Mouse (Mus musculus): Measurements from ENCODE around the gene Nckap5.

The Nckap5 gene

DNA sequence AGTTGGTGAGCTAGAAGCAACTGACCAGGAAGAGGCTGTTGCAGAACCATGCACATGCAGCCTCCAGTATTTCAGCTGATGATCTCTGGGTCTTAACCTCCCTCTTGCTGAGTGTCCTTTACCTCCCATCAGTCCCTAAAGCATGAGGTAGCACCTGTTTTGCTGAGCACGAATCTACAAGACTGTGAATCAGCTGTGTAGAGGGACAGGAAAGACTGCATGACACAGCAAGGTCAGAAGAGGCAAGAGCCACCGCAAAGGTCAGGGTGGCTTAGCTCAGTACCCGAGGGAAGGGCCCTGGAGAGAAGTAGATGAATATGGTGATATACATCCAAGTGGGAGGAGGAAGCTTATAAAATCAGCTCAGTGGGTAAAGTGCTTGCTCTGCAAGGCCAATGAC is 66.4 kb downstream of the Nckap5 start:
- no peak for DNase-seq

- no peak for DNase-seq
Measured at GRCm38 (mm10) chr1:126763192-126763591, 67.4 kb downstream of the Nckap5 start.

DNA sequence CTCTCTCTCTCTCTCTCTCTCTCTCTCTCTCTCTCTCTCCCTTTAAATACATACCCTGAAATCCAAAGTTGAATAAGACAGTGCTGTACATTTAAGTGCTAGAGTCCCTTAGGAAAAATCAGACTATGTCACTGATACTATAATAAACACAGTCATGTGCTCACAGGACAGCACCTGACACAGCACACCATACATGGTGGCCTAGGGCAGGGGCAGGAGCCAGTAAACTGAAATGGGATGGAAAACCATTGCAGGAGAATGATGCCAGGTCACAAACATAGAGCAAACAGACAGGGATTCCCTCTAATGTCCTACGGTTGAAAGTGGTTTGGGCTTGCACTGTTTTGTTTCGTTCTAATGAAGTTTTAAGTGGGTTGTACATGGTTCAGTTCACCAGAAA is 70.2 kb downstream of the Nckap5 start:
- no peak for DNase-seq

DNA sequence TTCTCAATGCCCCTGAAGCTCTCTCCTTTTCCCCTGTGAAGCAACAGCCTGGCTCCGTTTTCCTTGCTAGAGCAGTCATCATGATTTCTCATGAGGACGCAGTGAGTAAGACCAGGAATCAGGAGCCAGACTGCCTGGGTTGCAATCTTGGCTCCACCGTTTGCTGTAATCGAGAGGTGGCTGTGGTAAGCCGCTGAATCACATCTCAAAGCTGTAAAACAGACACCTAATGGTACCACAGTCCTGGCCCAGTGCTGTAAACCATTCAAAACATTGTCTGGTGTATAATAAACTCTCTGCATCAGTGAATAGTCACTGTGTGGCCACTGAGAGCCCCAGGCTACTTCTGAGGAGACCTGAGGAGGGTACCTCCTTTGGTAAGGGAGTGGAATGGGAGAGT is 74.9 kb downstream of the Nckap5 start:
- no peak for DNase-seq

DNA sequence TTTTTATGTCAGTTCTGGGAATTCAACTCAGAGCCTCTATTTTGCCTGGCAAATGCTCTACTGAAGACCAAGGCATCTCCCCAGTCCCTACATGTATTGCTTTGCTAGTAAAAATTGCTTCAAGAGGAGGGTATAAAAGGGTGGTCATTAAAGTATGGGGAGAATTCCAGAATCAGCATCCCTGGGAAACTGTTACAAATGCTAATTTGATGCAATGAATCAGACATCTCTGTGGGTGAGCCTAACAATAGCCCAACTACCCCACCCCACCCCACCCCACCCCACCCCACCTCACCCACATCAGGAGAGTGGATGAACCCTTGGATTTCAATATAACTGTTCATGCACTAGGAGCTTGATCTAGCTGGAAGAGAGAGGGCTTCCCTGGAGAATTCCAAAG is 77.0 kb downstream of the Nckap5 start:
- no peak for DNase-seq

DNA sequence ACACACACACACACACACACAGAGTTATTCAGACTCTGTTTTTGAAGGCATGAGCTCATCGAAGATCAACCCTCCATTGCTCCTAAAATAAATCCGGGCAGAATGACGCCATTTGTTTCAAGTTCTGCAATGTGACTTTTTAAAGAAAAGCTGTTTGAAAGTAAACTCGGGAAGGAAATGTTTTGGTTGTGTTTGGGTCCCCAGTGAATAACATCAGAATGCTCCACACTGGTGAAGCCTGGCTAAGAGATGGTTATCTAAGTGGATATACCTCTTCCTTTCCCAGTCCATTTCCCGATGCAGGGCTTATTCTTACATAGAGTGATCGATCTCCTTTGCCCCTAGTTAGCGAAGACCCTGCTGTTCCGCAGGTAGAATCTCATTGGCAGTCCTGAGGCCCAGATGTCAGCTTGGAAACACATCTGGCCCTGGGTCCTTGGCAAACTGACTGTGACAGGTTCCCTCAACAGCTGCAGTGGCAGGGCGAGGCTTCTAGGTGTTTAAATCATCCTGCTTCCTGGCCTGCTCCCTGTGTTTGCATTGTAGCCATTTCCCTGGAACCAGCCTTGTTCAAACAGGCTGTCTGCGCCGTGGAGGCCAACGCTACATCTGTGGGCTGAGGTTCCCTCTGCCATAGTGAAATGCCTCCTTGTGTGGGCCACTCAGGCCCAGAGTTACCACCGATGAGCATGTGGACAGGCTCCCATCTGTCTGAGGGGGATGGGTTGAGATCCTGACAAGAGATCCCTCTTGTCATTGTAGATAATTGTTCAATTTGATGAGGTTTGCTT is 78.2 kb downstream of the Nckap5 start:
- DNase-seq, result no peak

- no peak for DNase-seq
Measured at GRCm38 (mm10) chr1:126751137-126751536, 79.5 kb downstream of the Nckap5 start.

DNA sequence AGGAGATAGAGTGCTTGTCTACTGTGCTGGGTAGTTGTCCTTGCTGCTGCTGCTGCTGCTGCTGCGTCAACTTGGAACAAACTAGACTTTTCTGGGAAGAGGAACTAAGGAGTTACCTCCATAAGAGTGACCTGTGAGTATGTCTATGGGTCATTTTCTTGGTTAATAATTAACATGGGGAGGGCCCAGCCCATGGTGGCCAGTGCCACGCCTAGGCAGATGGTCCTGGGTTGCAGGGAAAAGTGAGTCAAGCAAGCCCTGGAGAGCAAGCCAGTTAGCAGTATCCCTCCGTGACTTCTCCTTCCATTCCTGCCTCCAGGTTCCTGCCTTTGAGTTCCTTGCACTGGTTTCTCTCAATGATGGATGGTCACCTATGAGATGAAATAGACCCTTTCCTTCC is 80.4 kb downstream of the Nckap5 start:
- DNase-seq, result no peak

DNA sequence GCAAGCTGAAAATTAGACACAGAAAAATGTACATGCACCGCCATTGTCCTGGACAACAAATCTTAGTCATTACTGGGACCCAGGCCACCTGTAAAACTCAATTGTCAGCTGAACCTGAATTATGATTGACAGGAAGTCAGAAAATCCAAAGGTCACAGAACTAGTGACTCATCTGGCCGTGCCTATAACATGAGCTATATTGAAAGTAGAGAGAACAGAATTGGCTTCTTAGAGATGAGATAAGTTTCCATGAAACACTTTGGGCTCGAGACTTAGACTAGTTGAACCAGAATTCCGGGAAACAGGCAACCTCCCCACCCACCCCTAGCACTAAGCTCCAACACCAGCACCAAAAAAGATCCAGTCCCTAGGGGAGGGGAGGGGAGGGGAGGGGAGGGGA is 82.7 kb downstream of the Nckap5 start:
- DNase-seq, result no peak

- DNase-seq, result no peak
Measured at GRCm38 (mm10) chr1:126745482-126746136, 85.0 kb downstream of the Nckap5 start.

- no peak for DNase-seq
Measured at GRCm38 (mm10) chr1:126744631-126745305, 85.8 kb downstream of the Nckap5 start.

GRCm38 (mm10) chr1:126738291-126738640 is 92.3 kb downstream of the Nckap5 start:
- no peak for DNase-seq

- DNase-seq, result peak; percentile 20
Measured at GRCm38 (mm10) chr1:126737554-126738290, 92.9 kb downstream of the Nckap5 start.

- no peak for DNase-seq
Measured at GRCm38 (mm10) chr1:126731691-126732090, 98.9 kb downstream of the Nckap5 start.

DNA sequence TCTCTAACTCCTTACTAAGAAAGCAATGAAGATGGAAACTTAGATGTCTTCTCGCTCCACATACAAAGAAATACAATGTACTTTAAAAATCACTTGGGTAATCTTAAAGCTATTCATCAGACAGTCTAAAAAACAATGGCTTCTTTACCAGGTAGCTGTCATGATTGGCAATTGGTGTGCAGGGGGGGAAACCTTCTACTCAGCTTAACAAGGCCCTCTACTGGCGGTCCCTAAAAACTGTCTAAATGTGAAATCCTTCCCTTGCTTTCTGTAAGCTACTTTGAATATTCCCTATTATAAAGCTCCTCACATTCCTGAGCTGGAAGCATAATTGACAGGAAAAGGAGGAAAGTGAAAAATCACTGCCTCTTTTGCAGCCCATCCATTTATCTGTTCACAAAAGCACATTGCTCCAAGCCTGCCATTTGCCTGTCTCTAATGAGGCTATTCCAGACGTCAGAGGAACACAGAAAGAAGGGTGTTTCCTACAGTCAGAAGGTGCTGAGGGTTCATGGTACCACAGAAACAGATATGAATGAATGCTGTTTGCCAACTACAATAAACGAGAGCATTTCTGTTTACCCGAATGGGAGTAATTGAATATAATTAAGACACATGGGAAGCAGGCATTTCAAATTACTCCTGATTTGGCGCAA is 104.1 kb downstream of the Nckap5 start:
- DNase-seq, result peak; percentile 21

- no peak for DNase-seq
Measured at GRCm38 (mm10) chr1:126725628-126726367, 104.8 kb downstream of the Nckap5 start.

DNA sequence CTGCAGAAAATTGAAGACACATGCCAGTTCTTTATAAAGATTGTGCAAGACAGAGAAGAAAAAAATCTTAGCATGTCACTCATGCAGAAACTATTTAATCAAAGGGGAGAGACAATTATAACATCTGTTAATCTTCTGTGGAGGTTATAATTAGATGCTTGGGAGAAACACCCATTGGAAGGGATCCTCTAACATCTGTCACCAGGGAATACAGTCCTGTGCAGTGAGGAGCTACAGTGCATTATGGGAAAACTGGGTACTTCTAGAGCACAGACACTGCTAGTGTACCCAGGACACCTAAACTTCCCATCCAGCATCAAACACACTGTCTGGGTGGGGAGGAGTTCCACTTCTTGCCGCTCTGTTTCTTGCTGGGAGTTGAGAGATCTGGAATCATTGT is 108.7 kb downstream of the Nckap5 start:
- DNase-seq, result no peak

DNA sequence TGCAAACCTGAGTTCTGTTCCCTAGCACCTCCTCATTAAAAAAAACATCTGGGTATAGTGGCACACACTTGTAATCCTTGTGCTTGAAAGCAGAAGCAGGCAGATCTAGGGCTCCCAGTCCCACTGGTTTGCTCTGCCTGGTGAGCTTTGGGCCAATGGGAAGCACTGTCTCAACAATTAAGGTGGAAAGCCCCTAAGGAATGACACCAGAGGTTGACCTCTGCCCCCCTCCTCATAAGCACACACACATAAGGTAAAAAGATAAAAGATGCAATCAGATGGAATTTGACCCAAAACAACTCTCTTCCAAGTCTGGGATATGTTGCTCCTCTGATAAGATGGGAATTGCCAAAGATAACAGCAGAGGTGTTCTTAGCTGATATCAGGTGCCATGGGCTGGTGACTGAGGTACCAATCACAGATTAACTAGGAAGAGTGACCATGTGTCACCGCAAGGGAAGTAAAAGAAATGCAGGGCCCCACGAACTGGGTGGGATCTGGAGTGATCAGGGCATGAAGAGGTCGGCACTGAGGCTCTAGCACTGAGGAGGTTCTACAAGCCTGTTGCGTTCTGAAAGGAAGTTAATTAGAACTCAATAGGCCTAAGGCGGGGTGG is 110.8 kb downstream of the Nckap5 start:
- DNase-seq, result no peak

- no peak for DNase-seq
Measured at GRCm38 (mm10) chr1:126706611-126707010, 124.0 kb downstream of the Nckap5 start.

DNA sequence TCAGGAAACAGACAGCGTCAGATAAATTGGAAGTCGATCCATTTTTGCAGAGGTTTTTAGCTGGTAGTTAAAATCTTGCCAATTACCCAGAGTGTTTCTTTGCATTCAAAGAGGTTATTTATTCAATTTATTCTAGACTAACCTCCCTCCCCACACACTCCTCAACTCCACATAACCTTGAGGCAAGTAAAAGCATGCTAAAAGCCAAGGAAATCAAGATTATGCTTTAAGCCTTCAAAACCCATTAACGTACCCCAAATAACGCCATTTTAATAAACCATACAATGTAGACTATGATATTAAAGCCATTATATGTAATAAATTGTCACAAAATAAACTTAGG is 129.7 kb downstream of the Nckap5 start:
- no peak for DNase-seq

GRCm38 (mm10) chr1:126700063-126700977 is 130.3 kb downstream of the Nckap5 start:
- DNase-seq, result no peak

Measured in layer of hippocampus, adult 9-11 months (tissue).